Mouse (Mus musculus) intestine, postnatal 0 days (tissue): ENCODE data around the gene Kcnh7. TPM values are rescaled to one million over a fixed set of nuclear protein-coding genes. Genes with fewer than 3 reads are reported as not detected.
"Not testable (repeated sequence)": the region's sequence is repeated elsewhere in the genome, so short reads cannot be mapped to it uniquely, and the experiment has no call there.

Source experiments
- ATAC-seq: fragments of 200-750 bp; cut with Nextera tagmentation; 2 replicates; pipeline ENCODE4 v1.8.0; 2017; ENCODE audit warnings: mild to moderate bottlenecking, moderate TSS enrichment, moderate library complexity
- H3K27ac ChIP-seq: fragments of 300-500 bp; sonication (generic); 2 replicates; pipeline ENCODE4 v1.5.1; 2014; ENCODE audit warnings: mild to moderate bottlenecking, low read depth, low read length, moderate library complexity
- H3K27me3 ChIP-seq: fragments of 300-500 bp; sonication (generic); replicated peaks from 2 replicates; pipeline ENCODE4 v1.6.1; 2014; ENCODE audit warnings: low read length, mixed read lengths; ENCODE audit not compliant: control insufficient read depth, insufficient read depth
- H3K36me3 ChIP-seq: fragments of 300-500 bp; sonication (generic); 2 replicates; pipeline ENCODE4 v1.6.1; 2014; ENCODE audit warnings: mild to moderate bottlenecking, moderate library complexity; ENCODE audit not compliant: control insufficient read depth, insufficient read depth
- H3K4me1 ChIP-seq: fragments of 300-500 bp; sonication (generic); replicated peaks from 2 replicates; pipeline ENCODE4 v1.6.1; 2014; ENCODE audit warnings: antibody characterized with exemption, low read length, mixed read lengths; ENCODE audit not compliant: control insufficient read depth, insufficient read depth
- H3K4me2 ChIP-seq: fragments of 300-500 bp; sonication (generic); replicated peaks from 2 replicates; pipeline ENCODE4 v1.6.1; 2014; ENCODE audit warnings: low read depth, mild to moderate bottlenecking, moderate library complexity
- H3K4me3 ChIP-seq: fragments of 300-500 bp; sonication (generic); 2 replicates; pipeline ENCODE4 v1.5.1; 2014; ENCODE audit warnings: low read depth, low read length
- H3K9ac ChIP-seq: fragments of 300-500 bp; sonication (generic); 2 replicates; pipeline ENCODE4 v1.6.1; 2014; ENCODE audit warnings: mild to moderate bottlenecking, low read depth, low read length
- H3K9me3 ChIP-seq: fragments of 300-500 bp; sonication (generic); 2 replicates; pipeline ENCODE4 v1.6.1; 2016; ENCODE audit warnings: mixed run types; ENCODE audit not compliant: control insufficient read depth
- CTCF ChIP-seq: sonication (generic); IDR thresholded peaks from 2 replicates; pipeline ENCODE4 v1.5.1; 2016; ENCODE audit warnings: low read depth, mild to moderate bottlenecking, control low read depth, antibody characterized with exemption, moderate library complexity
- WGBS: fragments of 180-500 bp; shearing (Covaris S2); extraction: QIAGEN DNeasy Blood & Tissue Kit; methylation state at CpG from one replicate; pipeline ENCODE4 v1.1.7; 2014; 5-methylcytosine and 5-hydroxymethylcytosine counted together
- polyA plus RNA-seq: library from polyadenylated mRNA; unstranded; fragments of >200 nt; fragmentation: Nextera tagmentation; extraction: Ambion mirVana; gene quantifications from 2 replicates; pipeline ENCODE4 v1.2.1, GENCODE M21; 2015

Gene Kcnh7
- polyA plus RNA-seq, 1 experiment from 2014 or later, result 0.13 TPM

DNA sequence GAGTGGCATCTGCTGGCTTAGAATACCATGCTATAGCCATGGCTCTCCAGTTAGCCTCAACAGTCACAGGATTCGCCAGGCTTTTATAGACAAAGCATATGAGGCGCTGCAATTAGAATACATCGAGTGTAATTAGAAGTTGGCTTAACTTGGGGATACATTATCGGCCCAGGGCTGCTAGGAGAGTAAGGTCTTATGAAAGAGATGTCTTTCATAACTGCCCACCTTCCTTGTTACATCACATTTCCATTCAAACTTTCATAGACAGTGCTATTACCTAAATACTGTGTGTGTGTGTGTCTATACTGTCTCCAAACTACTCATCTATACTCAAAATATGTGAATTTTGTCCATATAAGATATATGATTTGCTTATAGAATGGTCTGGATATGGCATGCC is 468.8 kb downstream of the Kcnh7 start:
- H3K36me3 ChIP-seq, result no peaks in the 10 kb centered on the region
- H3K27ac ChIP-seq, result no peak overlapping the region
- no peaks in the 10 kb centered on the region for H3K27me3 ChIP-seq
- H3K9ac ChIP-seq, result no peak overlapping the region
- no peak overlapping the region for H3K4me3 ChIP-seq
- H3K4me2 ChIP-seq, result no peak overlapping the region
- no peaks in the 10 kb centered on the region for H3K9me3 ChIP-seq
- no peak for ATAC-seq
- 93% methylated on average over 4 of the region's 4 CpGs for WGBS
- TF ChIP-seq CTCF, result no peak
- no peaks in the 10 kb centered on the region for H3K4me1 ChIP-seq

DNA sequence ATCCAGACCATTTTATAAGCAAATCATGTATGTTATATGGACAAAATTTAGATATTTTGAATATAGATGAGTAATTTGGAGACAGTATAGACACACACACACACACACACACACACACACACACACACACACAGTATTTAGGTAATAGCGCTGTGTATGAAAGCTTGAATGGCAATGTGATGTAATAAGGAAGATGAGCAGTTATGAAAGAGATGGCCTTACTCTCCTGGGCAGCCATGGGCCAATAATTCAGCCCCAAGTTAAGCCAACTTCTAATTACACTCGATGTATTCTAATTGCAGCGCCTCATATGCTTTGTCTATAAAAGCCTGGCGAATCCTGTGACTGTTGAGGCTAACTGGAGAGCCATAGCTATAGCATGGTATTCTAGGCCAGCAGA is 469.7 kb downstream of the Kcnh7 start:
- H3K9ac ChIP-seq, result not testable (repeated sequence)

DNA sequence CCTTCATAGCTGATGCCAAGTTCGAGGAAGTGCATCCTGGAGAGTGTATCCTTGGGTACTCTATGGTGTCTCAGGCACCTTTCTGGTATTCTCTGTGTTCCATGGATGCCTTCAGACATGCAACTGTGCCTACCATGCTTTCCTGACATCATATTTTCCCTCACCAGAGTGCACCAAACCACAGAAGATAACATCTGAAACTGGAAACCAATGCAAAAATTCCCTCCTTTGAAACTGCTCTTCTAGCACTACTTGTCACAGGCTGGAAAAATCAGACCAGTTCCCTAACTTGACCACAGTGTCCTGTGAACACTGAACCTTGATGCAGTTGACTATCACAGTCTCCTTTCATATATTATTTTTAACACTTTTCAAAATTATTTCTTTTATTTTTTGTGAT is 474.5 kb downstream of the Kcnh7 start:
- H3K9ac ChIP-seq, result no peak overlapping the region
- H3K4me2 ChIP-seq, result no peak overlapping the region
- no peaks in the 10 kb centered on the region for H3K27me3 ChIP-seq
- no peak overlapping the region for H3K4me3 ChIP-seq
- no peaks in the 10 kb centered on the region for H3K36me3 ChIP-seq
- 89% methylated on average over 1 of the region's 1 CpGs for WGBS
- no peak for TF ChIP-seq CTCF
- no peaks in the 10 kb centered on the region for H3K9me3 ChIP-seq
- no peaks in the 10 kb centered on the region for H3K4me1 ChIP-seq
- no peak overlapping the region for H3K27ac ChIP-seq
- ATAC-seq, result no peak

More for the DNA sequence above, 469.7 kb downstream of the Kcnh7 start:
- not testable (repeated sequence) for H3K27ac ChIP-seq, H3K9me3 ChIP-seq, H3K27me3 ChIP-seq, H3K4me3 ChIP-seq, H3K4me2 ChIP-seq, ATAC-seq, H3K4me1 ChIP-seq, H3K36me3 ChIP-seq
- 94% methylated on average over 4 of the region's 4 CpGs for WGBS

DNA sequence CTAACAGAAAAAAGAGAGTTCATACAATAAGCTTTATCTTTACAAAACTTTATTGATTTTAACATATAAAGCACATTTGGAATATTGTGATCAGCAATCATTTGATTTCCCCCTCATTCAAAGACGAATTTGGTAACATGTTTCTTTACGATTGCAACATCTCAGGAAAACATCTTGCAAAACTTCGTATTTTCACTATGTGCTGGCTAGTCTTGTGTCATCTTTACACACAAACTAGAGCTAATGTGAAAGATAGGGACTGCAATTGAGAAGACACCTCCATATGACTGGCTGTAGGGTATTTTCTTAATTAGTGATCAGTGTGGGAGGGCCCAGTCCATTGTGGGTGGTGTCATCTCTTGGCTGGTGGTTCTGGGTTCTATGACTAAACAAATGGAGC is 477.8 kb downstream of the Kcnh7 start:
- H3K4me1 ChIP-seq, result no peaks in the 10 kb centered on the region
- H3K27me3 ChIP-seq, result no peaks in the 10 kb centered on the region
- ATAC-seq, result no peak
- H3K9me3 ChIP-seq, result no peaks in the 10 kb centered on the region
- 79% methylated on average over 3 of the region's 3 CpGs for WGBS
- H3K4me3 ChIP-seq, result no peak overlapping the region
- H3K27ac ChIP-seq, result no peak overlapping the region
- no peak overlapping the region for H3K4me2 ChIP-seq
- no peaks in the 10 kb centered on the region for H3K36me3 ChIP-seq
- TF ChIP-seq CTCF, result no peak
- no peak overlapping the region for H3K9ac ChIP-seq

DNA sequence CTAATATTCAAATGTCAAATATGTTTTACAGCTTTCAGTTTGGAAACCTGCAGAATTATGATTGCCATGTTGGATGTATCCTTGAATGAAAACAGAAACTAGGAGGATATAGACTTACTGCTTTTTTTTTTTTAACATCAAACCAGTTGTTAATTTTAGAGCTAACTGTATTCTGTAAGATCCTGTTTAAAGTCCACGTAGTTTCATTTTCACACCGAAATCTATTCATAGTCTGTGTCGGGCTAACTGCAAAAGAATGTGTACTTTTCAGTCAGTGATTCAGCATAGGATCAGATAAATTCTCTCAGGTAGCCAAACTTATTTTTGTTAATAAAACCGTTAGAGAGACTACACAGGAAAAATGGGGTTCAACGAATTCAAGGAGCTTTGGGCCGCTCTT is 498.2 kb downstream of the Kcnh7 start:
- H3K36me3 ChIP-seq, result no peaks in the 10 kb centered on the region
- H3K4me3 ChIP-seq, result no peak overlapping the region
- H3K4me1 ChIP-seq, result no peaks in the 10 kb centered on the region
- no peaks in the 10 kb centered on the region for H3K27me3 ChIP-seq
- H3K9ac ChIP-seq, result no peak overlapping the region
- H3K9me3 ChIP-seq, result no peaks in the 10 kb centered on the region
- 81% methylated on average over 6 of the region's 6 CpGs for WGBS
- ATAC-seq, result no peak
- TF ChIP-seq CTCF, result no peak
- H3K4me2 ChIP-seq, result no peak overlapping the region
- H3K27ac ChIP-seq, result no peak overlapping the region

DNA sequence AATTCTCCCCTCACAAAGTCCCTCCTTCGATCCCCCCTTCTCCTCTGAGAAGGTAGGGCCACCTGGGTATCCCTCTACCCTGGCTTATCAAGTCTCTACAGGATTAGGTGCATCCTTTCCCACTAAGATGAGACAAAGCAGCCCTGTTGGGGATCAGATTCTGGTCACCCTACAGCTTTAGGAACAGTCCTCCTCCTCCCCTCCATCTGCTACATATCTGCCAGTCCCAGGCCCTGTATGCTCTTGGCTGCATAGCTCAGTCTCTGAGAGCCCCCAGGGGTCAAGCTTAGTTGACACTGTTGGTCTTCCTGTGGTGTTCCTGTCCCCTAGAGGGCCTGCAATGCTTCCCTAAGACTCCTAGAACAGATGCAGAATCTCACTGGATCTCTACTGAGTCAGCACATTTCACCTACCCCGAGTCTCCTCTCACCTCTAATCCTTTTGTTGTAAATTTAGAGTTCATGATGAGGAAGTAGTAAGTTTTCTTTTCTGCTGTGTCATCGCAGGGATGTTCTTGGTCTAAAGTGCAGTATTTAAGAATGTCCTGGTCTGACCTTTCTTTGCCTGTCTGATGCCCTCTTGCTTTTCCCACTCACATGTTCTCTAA is 499.0 kb downstream of the Kcnh7 start:
- TF ChIP-seq CTCF, result no peak
- Histone ChIP-seq H3K27me3 (no peaks in the 10 kb centered on the region), H3K36me3 (no peaks in the 10 kb centered on the region), H3K4me3 (no peak overlapping the region), H3K9me3 (no peaks in the 10 kb centered on the region), H3K27ac (no peak overlapping the region), H3K4me1 (no peaks in the 10 kb centered on the region), H3K9ac (no peak overlapping the region), H3K4me2 (no peak overlapping the region)
- no peak for ATAC-seq
- 50% methylated on average over 3 of the region's 3 CpGs for WGBS

DNA sequence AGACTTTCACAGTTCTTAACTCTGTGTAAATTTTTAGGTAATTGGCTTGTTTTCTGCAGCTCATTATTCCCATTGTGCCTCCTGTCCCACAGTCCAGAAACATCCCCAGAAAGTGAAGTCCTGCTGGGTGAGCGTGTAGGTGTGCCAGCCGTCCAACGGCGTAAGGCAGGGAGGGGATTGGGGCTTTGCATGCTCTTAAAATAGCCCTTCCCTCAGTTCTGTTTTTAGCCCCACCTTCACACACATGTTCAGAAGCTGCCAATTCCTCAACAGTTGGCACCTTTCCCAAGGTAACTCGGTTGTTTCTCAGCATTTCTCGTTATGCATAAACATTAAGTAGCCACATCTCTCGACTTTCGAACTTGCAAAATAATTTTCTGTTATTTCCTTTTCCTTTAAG is 502.4 kb downstream of the Kcnh7 start:
- WGBS, result 76% methylated on average over 8 of the region's 8 CpGs

More for the DNA sequence above, 502.4 kb downstream of the Kcnh7 start:
- Histone ChIP-seq H3K27me3 (no peaks in the 10 kb centered on the region), H3K36me3 (no peaks in the 10 kb centered on the region), H3K4me3 (no peak overlapping the region), H3K27ac (no peak overlapping the region), H3K4me1 (no peaks in the 10 kb centered on the region), H3K9me3 (no peaks in the 10 kb centered on the region), H3K9ac (no peak overlapping the region), H3K4me2 (no peak overlapping the region)
- no peak for ATAC-seq
- no peak for TF ChIP-seq CTCF
